Mouse (Mus musculus): ENCODE measurements around the gene Ctsj. TPM values are rescaled to one million over a fixed set of nuclear protein-coding genes. Genes with fewer than 3 reads are reported as not detected.
"Not testable (repeated sequence)": the region's sequence is repeated elsewhere in the genome, so short reads cannot be mapped to it uniquely, and the experiment has no call there.

Gene Ctsj
- not detected in 2 replicates for polyA plus RNA-seq (2015; fragmentation: Nextera tagmentation; extraction: Ambion mirVana)

- Histone ChIP-seq H3K4me2 (no peak within 1 kb of the TSS), H3K4me3 (no peak within 1 kb of the TSS), H3K27me3 (no peaks in the 10 kb centered on the region), H3K4me1 (no peaks in the 10 kb centered on the region), H3K9me3 (replicated peaks) (peaks cover 32% of the 10 kb centered on the region), H3K36me3 (ENCODE audit: poor library complexity, severe bottlenecking) (no peaks in the 10 kb centered on the region), H3K27ac (no peak within 1 kb of the TSS), H3K9ac (no peak within 1 kb of the TSS)
- WGBS: 73% methylated on average over 3 of the region's 3 CpGs
- ATAC-seq: no peak
These were observed at the start of gene Ctsj for GRCm38 (mm10) chr13:61005859-61006258. TSS of gene Ctsj (minus strand) at chr13:61005959.

- Histone ChIP-seq H3K4me1 (no peaks in the 10 kb centered on the region), H3K4me2 (no peak within 1 kb of the TSS), H3K27me3 (no peaks in the 10 kb centered on the region), H3K9ac (no peak within 1 kb of the TSS), H3K27ac (no peak within 1 kb of the TSS), H3K9me3 (replicated peaks) (peaks cover 29% of the 10 kb centered on the region), H3K4me3 (no peak within 1 kb of the TSS), H3K36me3 (ENCODE audit: poor library complexity, severe bottlenecking) (no peaks in the 10 kb centered on the region)
- 58% methylated on average over 3 of the region's 3 CpGs for WGBS
- no peak for ATAC-seq
These were observed 34.8 kb upstream of the Ctsj start, which contains the start of gene Ctsq for GRCm38 (mm10) chr13:61040531-61040930. TSS of gene Ctsq (minus strand) at chr13:61040631.

- WGBS: 86% methylated on average over 3 of the region's 3 CpGs
These were observed 17.0 kb upstream of the Ctsj start for GRCm38 (mm10) chr13:61022785-61023184.

GRCm38 (mm10) chr13:61021844-61022243 lies 16.1 kb upstream of the Ctsj start:
- no peak overlapping the region for H3K9ac ChIP-seq
- H3K27ac ChIP-seq: no peak overlapping the region
- no peaks in the 10 kb centered on the region for H3K4me1 ChIP-seq
- 77% methylated on average over 6 of the region's 6 CpGs for WGBS
- no peak for ATAC-seq
- no peaks in the 10 kb centered on the region for H3K27me3 ChIP-seq
- H3K36me3 ChIP-seq (ENCODE audit: poor library complexity, severe bottlenecking): no peaks in the 10 kb centered on the region
- peaks cover 29% of the 10 kb centered on the region for H3K9me3 ChIP-seq (replicated peaks)
- no peak overlapping the region for H3K4me3 ChIP-seq
- H3K4me2 ChIP-seq: no peak overlapping the region

More at GRCm38 (mm10) chr13:61022785-61023184, 17.0 kb upstream of the Ctsj start:
- ATAC-seq: no peak
- H3K9ac ChIP-seq: no peak overlapping the region
- H3K36me3 ChIP-seq (ENCODE audit: poor library complexity, severe bottlenecking): no peaks in the 10 kb centered on the region
- no peaks in the 10 kb centered on the region for H3K4me1 ChIP-seq
- no peak overlapping the region for H3K27ac ChIP-seq
- peaks cover 36% of the 10 kb centered on the region for H3K9me3 ChIP-seq (replicated peaks)
- no peaks in the 10 kb centered on the region for H3K27me3 ChIP-seq
- no peak overlapping the region for H3K4me3 ChIP-seq
- H3K4me2 ChIP-seq: no peak overlapping the region

- no peak for ATAC-seq
- WGBS: 84% methylated on average over 4 of the region's 4 CpGs
- H3K9ac ChIP-seq: no peak overlapping the region
These were observed 4.4 kb upstream of the Ctsj start for GRCm38 (mm10) chr13:61010171-61010570.

GRCm38 (mm10) chr13:60997600-60997999 lies 8.2 kb downstream of the Ctsj start:
- 57% methylated on average over 2 of the region's 2 CpGs for WGBS
- ATAC-seq: no peak
- H3K9ac ChIP-seq: no peak overlapping the region

More at GRCm38 (mm10) chr13:61010171-61010570, 4.4 kb upstream of the Ctsj start:
- Histone ChIP-seq H3K4me1 (no peaks in the 10 kb centered on the region), H3K27ac (no peak overlapping the region), H3K4me3 (no peak overlapping the region), H3K27me3 (no peaks in the 10 kb centered on the region), H3K36me3 (ENCODE audit: poor library complexity, severe bottlenecking) (no peaks in the 10 kb centered on the region), H3K4me2 (no peak overlapping the region), H3K9me3 (replicated peaks) (peaks cover 25% of the 10 kb centered on the region)

GRCm38 (mm10) chr13:60986915-60987314 lies 18.8 kb downstream of the Ctsj start:
- H3K27ac ChIP-seq; H3K4me3 ChIP-seq; H3K27me3 ChIP-seq; H3K9me3 ChIP-seq (replicated peaks); H3K4me2 ChIP-seq; H3K4me1 ChIP-seq; ATAC-seq; H3K36me3 ChIP-seq (ENCODE audit: poor library complexity, severe bottlenecking); H3K9ac ChIP-seq: not testable (repeated sequence)
- WGBS: 79% methylated on average over 5 of the region's 5 CpGs

More at GRCm38 (mm10) chr13:60997600-60997999, 8.2 kb downstream of the Ctsj start:
- H3K27me3 ChIP-seq: no peaks in the 10 kb centered on the region
- H3K9me3 ChIP-seq (replicated peaks): peaks cover 37% of the 10 kb centered on the region
- no peaks in the 10 kb centered on the region for H3K36me3 ChIP-seq (ENCODE audit: poor library complexity, severe bottlenecking)
- no peak overlapping the region for H3K4me2 ChIP-seq
- H3K4me1 ChIP-seq: no peaks in the 10 kb centered on the region
- H3K27ac ChIP-seq: no peak overlapping the region
- no peak overlapping the region for H3K4me3 ChIP-seq

- H3K9me3 ChIP-seq (replicated peaks); H3K4me1 ChIP-seq; H3K27ac ChIP-seq; H3K4me3 ChIP-seq; ATAC-seq; H3K9ac ChIP-seq; H3K27me3 ChIP-seq; H3K36me3 ChIP-seq (ENCODE audit: poor library complexity, severe bottlenecking); H3K4me2 ChIP-seq: not testable (repeated sequence)
- 72% methylated on average over 4 of the region's 4 CpGs for WGBS
These were observed 33.4 kb downstream of the Ctsj start for GRCm38 (mm10) chr13:60972319-60972718.

GRCm38 (mm10) chr13:60963985-60964384 lies 41.8 kb downstream of the Ctsj start:
- WGBS: 37% methylated on average over 5 of the region's 5 CpGs
- not testable (repeated sequence) for H3K27ac ChIP-seq; H3K4me3 ChIP-seq; H3K9ac ChIP-seq; H3K27me3 ChIP-seq; H3K36me3 ChIP-seq (ENCODE audit: poor library complexity, severe bottlenecking); H3K4me2 ChIP-seq; H3K4me1 ChIP-seq; ATAC-seq
- H3K9me3 ChIP-seq (replicated peaks): peaks cover 26% of the 10 kb centered on the region

- no peak overlapping the region for H3K4me2 ChIP-seq
- no peaks in the 10 kb centered on the region for H3K27me3 ChIP-seq
- no peaks in the 10 kb centered on the region for H3K4me1 ChIP-seq
- no peak overlapping the region for H3K27ac ChIP-seq
- no peaks in the 10 kb centered on the region for H3K36me3 ChIP-seq (ENCODE audit: poor library complexity, severe bottlenecking)
- no peak overlapping the region for H3K4me3 ChIP-seq
- 71% methylated on average over 5 of the region's 5 CpGs for WGBS
- no peak overlapping the region for H3K9ac ChIP-seq
- ATAC-seq: no peak
- H3K9me3 ChIP-seq (replicated peaks): peaks cover 31% of the 10 kb centered on the region
These were observed 44.1 kb downstream of the Ctsj start for GRCm38 (mm10) chr13:60961706-60962105.

Other genes starting within 250 kb of the Ctsj start
- gene BC051665, start 219.6 kb downstream of the Ctsj start, polyA plus RNA-seq (2015; fragmentation: Nextera tagmentation; extraction: Ambion mirVana): not detected in 2 replicates
- gene Ctsll3, start 203.1 kb downstream of the Ctsj start, polyA plus RNA-seq (2015; fragmentation: Nextera tagmentation; extraction: Ambion mirVana): not detected in 2 replicates
- not detected in 2 replicates for gene 4930486L24Rik, start 141.5 kb downstream of the Ctsj start, polyA plus RNA-seq (2015; fragmentation: Nextera tagmentation; extraction: Ambion mirVana)
- gene Gm49392, start 109.1 kb downstream of the Ctsj start, polyA plus RNA-seq (2015; fragmentation: Nextera tagmentation; extraction: Ambion mirVana): 0.13 TPM in 1 of 2 replicates, not detected in the other
- gene Ctla2b, start 108.5 kb downstream of the Ctsj start, polyA plus RNA-seq (2015; fragmentation: Nextera tagmentation; extraction: Ambion mirVana): 1.0 and 2.0 TPM in 2 replicates
- not detected in 2 replicates for gene Tpbpb, start 101.1 kb downstream of the Ctsj start, polyA plus RNA-seq (2015; fragmentation: Nextera tagmentation; extraction: Ambion mirVana)
- not detected in 2 replicates for gene Gm49393, start 70.4 kb downstream of the Ctsj start, polyA plus RNA-seq (2015; fragmentation: Nextera tagmentation; extraction: Ambion mirVana)
- gene Gm49391, start 69.4 kb downstream of the Ctsj start, polyA plus RNA-seq (2015; fragmentation: Nextera tagmentation; extraction: Ambion mirVana): not detected in 2 replicates
- gene Ctla2a, start 69.3 kb downstream of the Ctsj start, polyA plus RNA-seq (2015; fragmentation: Nextera tagmentation; extraction: Ambion mirVana): 12.4 and 12.5 TPM in 2 replicates
- not detected in 2 replicates for gene Tpbpa, start 64.0 kb downstream of the Ctsj start, polyA plus RNA-seq (2015; fragmentation: Nextera tagmentation; extraction: Ambion mirVana)
- gene Ctsq, start 34.7 kb upstream of the Ctsj start, polyA plus RNA-seq (2015; fragmentation: Nextera tagmentation; extraction: Ambion mirVana): not detected in 2 replicates
- not detected in 2 replicates for gene Ctsr, start 158.3 kb upstream of the Ctsj start, polyA plus RNA-seq (2015; fragmentation: Nextera tagmentation; extraction: Ambion mirVana)
- gene Cts6, start 197.5 kb upstream of the Ctsj start, polyA plus RNA-seq (2015; fragmentation: Nextera tagmentation; extraction: Ambion mirVana): not detected in 2 replicates
- not detected in 2 replicates for gene Cts8, start 249.4 kb upstream of the Ctsj start, polyA plus RNA-seq (2015; fragmentation: Nextera tagmentation; extraction: Ambion mirVana)

Data from forebrain, embryonic 13.5 days (tissue).